Mouse (Mus musculus): ENCODE data around the gene Ehf.

The Ehf gene

GRCm38 (mm10) chr2:103214861-103215260 is 88.2 kb downstream of the Ehf start:
- DNase-seq (ENCODE audit: low spot score in 2 of 2): no peak

GRCm38 (mm10) chr2:103213547-103213946 is 89.5 kb downstream of the Ehf start:
- DNase-seq (ENCODE audit: low spot score in 2 of 2): no peak
